Mouse (Mus musculus) stomach, embryonic 14.5 days (tissue): Measurements from ENCODE around the gene Acot6. TPM values are rescaled to one million over a fixed set of nuclear protein-coding genes. Genes with fewer than 3 reads are reported as not detected.
"Not testable (repeated sequence)": the region's sequence is repeated elsewhere in the genome, so short reads cannot be mapped to it uniquely, and the experiment has no call there.

Experiments used
- ATAC-seq: fragments of 200-750 bp; cut with Nextera tagmentation; 2 replicates; pipeline ENCODE4 v1.8.0; 2017; ENCODE audit warnings: low read depth, moderate TSS enrichment; ENCODE audit not compliant: insufficient number of reproducible peaks, insufficient read depth, low FRiP score
- H3K27ac ChIP-seq: fragments of 300-500 bp; sonication (generic); 2 replicates; pipeline ENCODE4 v1.5.1; 2014; ENCODE audit warnings: mild to moderate bottlenecking, low read length, moderate library complexity, mixed read lengths
- H3K27me3 ChIP-seq: fragments of 300-500 bp; sonication (generic); 2 replicates; pipeline ENCODE4 v1.6.1; 2014; ENCODE audit warnings: low read length, control low read depth, mixed read lengths; ENCODE audit not compliant: control insufficient read depth, insufficient read depth
- H3K36me3 ChIP-seq: fragments of 300-500 bp; sonication (generic); 2 replicates; pipeline ENCODE4 v1.6.1; 2014; ENCODE audit warnings: mild to moderate bottlenecking, control low read depth, low read length, moderate library complexity, mixed read lengths; ENCODE audit not compliant: control insufficient read depth, insufficient read depth
- H3K4me1 ChIP-seq: fragments of 300-500 bp; sonication (generic); 2 replicates; pipeline ENCODE4 v1.6.1; 2014; ENCODE audit warnings: low read length, control low read depth, mixed read lengths; ENCODE audit not compliant: control insufficient read depth, insufficient read depth
- H3K4me2 ChIP-seq: fragments of 300-500 bp; sonication (generic); replicated peaks from 2 replicates; pipeline ENCODE4 v1.6.1; 2014; ENCODE audit warnings: low read depth, low read length, control low read depth
- H3K4me3 ChIP-seq: fragments of 300-500 bp; sonication (generic); 2 replicates; pipeline ENCODE4 v1.5.1; 2014; ENCODE audit warnings: low read depth, low read length, control low read depth
- H3K9ac ChIP-seq: fragments of 300-500 bp; sonication (generic); replicated peaks from 2 replicates; pipeline ENCODE4 v1.6.1; 2014; ENCODE audit warnings: low read depth, mild to moderate bottlenecking, control low read depth, low read length, moderate library complexity, mixed read lengths
- H3K9me3 ChIP-seq: fragments of 300-500 bp; sonication (generic); 2 replicates; pipeline ENCODE4 v1.6.1; 2016; ENCODE audit warnings: low read depth, low read length, control low read depth; ENCODE audit not compliant: control insufficient read depth
- WGBS: fragments of 180-500 bp; shearing (Covaris S2); extraction: QIAGEN DNeasy Blood & Tissue Kit; methylation state at CpG from one replicate; pipeline ENCODE4 v1.1.7; 2014; 5-methylcytosine and 5-hydroxymethylcytosine counted together
- polyA plus RNA-seq: library from polyadenylated mRNA; unstranded; fragments of >200 nt; fragmentation: Nextera tagmentation; extraction: Ambion mirVana; gene quantifications from 2 replicates; pipeline ENCODE4 v1.2.1, GENCODE M21; 2014

The Acot6 gene
- polyA plus RNA-seq, 1 experiment from 2014 or later: 1.7 TPM

- Histone ChIP-seq H3K9ac (no peak overlapping the region), H3K9me3 (no peaks in the 10 kb centered on the region), H3K4me2 (no peak overlapping the region), H3K4me1 (no peaks in the 10 kb centered on the region), H3K27ac (no peak overlapping the region), H3K4me3 (no peak overlapping the region), H3K27me3 (no peaks in the 10 kb centered on the region), H3K36me3 (no peaks in the 10 kb centered on the region)
- ATAC-seq: no peak
- 77% methylated on average over 2 of the region's 2 CpGs for WGBS
Observed at GRCm38 (mm10) chr12:84083842-84084241, 16.6 kb upstream of the Acot6 start.

DNA sequence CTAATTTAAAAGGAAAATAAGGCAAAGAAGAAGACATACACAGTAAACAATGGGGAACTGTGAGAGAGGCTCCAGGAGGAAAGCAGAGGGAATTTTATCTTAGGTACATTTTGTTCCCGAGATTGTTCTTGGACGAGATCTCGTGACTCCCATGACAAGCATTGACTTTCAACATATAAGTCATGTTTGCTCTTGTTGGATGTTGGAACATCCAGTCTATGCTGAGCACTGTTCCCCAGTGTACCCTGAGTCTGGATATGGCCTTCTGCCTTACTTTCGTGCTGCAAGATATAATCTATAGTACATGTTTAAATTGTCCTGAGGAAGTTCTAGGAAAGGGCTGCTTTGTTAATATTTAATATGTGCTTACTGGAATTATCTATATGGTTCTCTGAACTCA is 15.9 kb upstream of the Acot6 start:
- no peak for ATAC-seq
- no peaks in the 10 kb centered on the region for H3K36me3 ChIP-seq
- WGBS: 74% methylated on average over 4 of the region's 4 CpGs
- H3K4me3 ChIP-seq: no peak overlapping the region
- H3K4me2 ChIP-seq: no peak overlapping the region
- no peaks in the 10 kb centered on the region for H3K27me3 ChIP-seq
- no peak overlapping the region for H3K27ac ChIP-seq
- H3K9me3 ChIP-seq: no peaks in the 10 kb centered on the region
- H3K9ac ChIP-seq: no peak overlapping the region
- no peaks in the 10 kb centered on the region for H3K4me1 ChIP-seq

GRCm38 (mm10) chr12:84094666-84095065 is 5.8 kb upstream of the Acot6 start:
- 88% methylated on average over 5 of the region's 5 CpGs for WGBS
- not testable (repeated sequence) for H3K27ac ChIP-seq, H3K4me3 ChIP-seq, H3K27me3 ChIP-seq, H3K9ac ChIP-seq, H3K4me2 ChIP-seq, H3K9me3 ChIP-seq, ATAC-seq, H3K36me3 ChIP-seq, H3K4me1 ChIP-seq

DNA sequence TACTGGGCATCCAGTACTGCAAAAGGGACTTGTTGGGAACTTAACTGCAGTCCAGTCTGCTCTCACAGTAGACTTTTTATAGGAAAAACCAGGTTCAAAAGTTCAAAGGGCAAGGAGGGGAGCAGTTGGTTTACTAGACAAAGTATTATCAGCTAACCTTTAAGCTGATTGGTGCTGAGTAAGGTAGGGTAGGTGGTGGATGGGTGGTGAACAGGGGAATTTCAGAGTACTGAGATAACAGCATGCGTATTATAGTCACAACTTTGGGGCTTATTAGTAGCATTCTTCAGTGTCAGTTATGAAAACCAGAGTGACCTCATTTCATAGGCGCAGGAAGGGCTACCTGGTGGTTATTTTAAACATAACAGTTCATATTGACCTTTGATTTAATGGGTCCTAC is 849 bp upstream of the Acot6 start:
- Histone ChIP-seq H3K9me3 (no peaks in the 10 kb centered on the region), H3K36me3 (no peaks in the 10 kb centered on the region), H3K27ac (no peak overlapping the region), H3K27me3 (no peaks in the 10 kb centered on the region), H3K4me1 (no peaks in the 10 kb centered on the region), H3K9ac (no peak overlapping the region), H3K4me3 (no peak overlapping the region), H3K4me2 (no peak overlapping the region)
- ATAC-seq: no peak
- 93% methylated on average over 2 of the region's 2 CpGs for WGBS

DNA sequence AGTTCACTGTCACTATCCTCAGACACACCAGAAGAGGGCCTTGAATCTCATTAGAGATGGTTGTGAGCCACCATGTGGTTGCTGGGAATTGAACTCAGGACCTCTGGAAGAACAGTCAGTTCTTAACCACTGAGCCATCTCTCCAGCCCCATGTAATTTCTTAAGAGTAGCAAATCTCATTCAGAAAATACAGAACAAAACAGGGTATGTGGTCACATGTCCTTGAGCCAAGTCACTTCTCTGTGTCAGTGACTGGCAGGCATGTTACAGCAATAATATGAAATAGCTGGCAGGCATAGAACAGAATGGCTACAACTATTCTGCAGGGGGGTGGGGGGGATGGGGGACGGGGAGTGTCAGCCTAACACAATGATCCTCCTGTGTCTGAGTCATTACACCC is 383 bp upstream of the Acot6 start:
- peak overlapping the region; percentile 49; the same call in 1 of the 2 replicates for H3K4me2 ChIP-seq
- H3K27ac ChIP-seq: no peak overlapping the region
- H3K9me3 ChIP-seq: no peaks in the 10 kb centered on the region
- no peak overlapping the region for H3K9ac ChIP-seq
- no peaks in the 10 kb centered on the region for H3K27me3 ChIP-seq
- WGBS: 64% methylated on average over 1 of the region's 1 CpGs
- no peak overlapping the region for H3K4me3 ChIP-seq
- H3K36me3 ChIP-seq: no peaks in the 10 kb centered on the region
- no peak for ATAC-seq
- no peaks in the 10 kb centered on the region for H3K4me1 ChIP-seq

DNA sequence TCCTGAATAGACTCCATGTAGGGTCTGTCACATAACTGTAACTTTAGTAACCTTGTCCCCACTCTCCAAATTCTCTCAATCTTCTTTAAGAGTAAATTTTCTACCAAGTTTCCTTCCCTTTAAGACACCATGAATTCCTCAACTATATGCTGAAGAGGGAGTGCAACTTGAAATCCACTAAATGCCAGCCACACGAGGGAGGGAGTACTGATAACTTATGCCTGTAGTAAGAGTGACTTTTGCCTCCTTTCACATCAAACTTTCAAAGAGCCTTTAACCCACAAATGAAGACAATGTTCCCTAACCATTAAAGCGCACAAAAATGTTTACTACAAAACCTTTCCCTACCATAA is 1.0 kb downstream of the Acot6 start:
- no peak for ATAC-seq
- no peak overlapping the region for H3K27ac ChIP-seq

DNA sequence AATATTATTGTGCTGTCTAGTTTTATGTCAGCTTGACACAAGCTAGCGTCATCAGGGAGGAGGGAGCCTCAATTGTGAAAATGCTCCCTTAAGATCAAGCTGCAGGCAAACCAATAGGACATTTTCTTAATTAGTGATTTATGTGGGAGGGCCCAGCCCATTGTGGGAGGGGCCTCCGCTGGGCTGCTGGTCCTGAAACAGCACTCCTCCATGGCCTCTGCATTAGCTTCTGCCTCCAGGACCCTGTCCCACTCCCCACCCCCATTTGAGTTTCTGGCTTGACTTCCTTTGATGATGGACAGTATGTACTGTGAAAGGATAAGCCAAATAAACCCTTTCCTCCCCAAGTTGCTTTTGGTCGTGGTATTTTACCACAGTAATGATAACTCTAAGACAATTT is 6.6 kb downstream of the Acot6 start:
- H3K36me3 ChIP-seq: no peaks in the 10 kb centered on the region
- no peak overlapping the region for H3K27ac ChIP-seq
- WGBS: 82% methylated on average over 3 of the region's 3 CpGs
- no peak overlapping the region for H3K9ac ChIP-seq
- H3K27me3 ChIP-seq: no peaks in the 10 kb centered on the region
- no peaks in the 10 kb centered on the region for H3K9me3 ChIP-seq
- no peaks in the 10 kb centered on the region for H3K4me1 ChIP-seq
- no peak overlapping the region for H3K4me2 ChIP-seq
- no peak for ATAC-seq
- no peak overlapping the region for H3K4me3 ChIP-seq

More for the DNA sequence above, 1.0 kb downstream of the Acot6 start:
- WGBS: 49% methylated on average over 2 of the region's 2 CpGs
- Histone ChIP-seq H3K4me1 (no peaks in the 10 kb centered on the region), H3K27me3 (no peaks in the 10 kb centered on the region), H3K36me3 (no peaks in the 10 kb centered on the region), H3K9me3 (no peaks in the 10 kb centered on the region), H3K4me2 (peak overlapping the region; percentile 49), H3K9ac (no peak overlapping the region), H3K4me3 (peak overlapping the region; percentile 38)

DNA sequence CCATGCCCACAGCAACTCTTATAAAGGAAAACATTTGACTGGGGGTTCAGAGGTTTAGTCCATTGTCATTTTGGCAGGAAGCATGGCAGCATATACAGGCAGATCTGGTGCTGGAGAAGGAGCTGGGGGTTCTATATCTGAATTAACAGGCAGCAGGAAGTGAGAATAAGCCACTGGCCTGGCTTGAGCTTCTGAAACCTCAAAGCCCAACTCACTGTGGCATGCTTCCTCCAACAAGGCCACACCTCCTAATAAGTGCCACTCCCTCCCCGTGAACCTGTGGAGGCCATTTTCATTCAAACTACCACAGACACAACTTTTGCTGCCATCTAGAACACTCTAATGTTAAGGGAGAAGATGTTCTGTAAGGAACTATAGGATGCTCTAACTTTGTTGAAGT is 7.2 kb downstream of the Acot6 start:
- Histone ChIP-seq H3K27me3 (no peaks in the 10 kb centered on the region), H3K4me3 (no peak overlapping the region), H3K4me1 (no peaks in the 10 kb centered on the region), H3K4me2 (no peak overlapping the region), H3K27ac (no peak overlapping the region), H3K9ac (no peak overlapping the region), H3K9me3 (no peaks in the 10 kb centered on the region), H3K36me3 (no peaks in the 10 kb centered on the region)
- WGBS: 74% methylated on average over 1 of the region's 1 CpGs
- no peak for ATAC-seq

DNA sequence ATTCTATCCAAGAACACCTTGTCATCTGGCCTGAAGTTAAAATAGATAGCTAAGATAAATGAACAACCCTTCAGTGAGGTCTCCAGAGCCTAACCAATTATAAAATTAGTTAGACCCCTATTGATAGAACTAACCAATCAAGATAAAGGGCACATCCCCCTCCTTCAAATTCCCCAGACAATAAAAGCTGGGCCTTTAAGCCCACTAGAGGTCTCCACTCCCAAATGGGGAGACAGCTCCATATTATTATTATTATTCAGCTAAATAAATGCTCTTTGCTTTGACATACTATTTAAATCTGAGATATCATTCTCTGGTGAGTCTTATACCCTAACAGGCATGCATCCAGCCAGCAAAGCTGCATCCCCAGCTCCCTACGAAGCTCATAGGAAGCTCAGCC is 9.5 kb downstream of the Acot6 start:
- H3K4me3 ChIP-seq: no peak overlapping the region

More for the DNA sequence above, 9.5 kb downstream of the Acot6 start:
- no peak for ATAC-seq
- Histone ChIP-seq H3K4me2 (no peak overlapping the region), H3K36me3 (no peaks in the 10 kb centered on the region), H3K4me1 (no peaks in the 10 kb centered on the region), H3K9me3 (no peaks in the 10 kb centered on the region), H3K9ac (no peak overlapping the region), H3K27ac (no peak overlapping the region), H3K27me3 (no peaks in the 10 kb centered on the region)
- 83% methylated on average over 1 of the region's 1 CpGs for WGBS
